Mouse (Mus musculus) midbrain, embryonic 10.5 days (tissue): ENCODE measurements around the gene Zrsr2. TPM values are rescaled to one million over a fixed set of nuclear protein-coding genes. Genes with fewer than 3 reads are reported as not detected.

ENCODE experiments used
- DNase-seq: peaks from one replicate; pipeline ENCODE4 v3.0.0-alpha.2; 2017; ENCODE audit warnings: low spot score
- H3K27ac ChIP-seq: fragments of 300-500 bp; sonication (generic); replicated peaks from 2 replicates; pipeline ENCODE4 v1.5.1; 2016; ENCODE audit warnings: mild to moderate bottlenecking
- H3K27me3 ChIP-seq: fragments of 300-500 bp; sonication (generic); 2 replicates; pipeline ENCODE4 v1.6.1; 2016; ENCODE audit warnings: low read depth, mild to moderate bottlenecking; ENCODE audit not compliant: poor library complexity, severe bottlenecking
- H3K36me3 ChIP-seq: fragments of 300-500 bp; sonication (generic); 2 replicates; pipeline ENCODE4 v1.6.1; 2016; ENCODE audit warnings: mild to moderate bottlenecking, moderate library complexity
- H3K4me1 ChIP-seq: fragments of 300-500 bp; sonication (generic); 2 replicates; pipeline ENCODE4 v1.6.1; 2016
- H3K4me3 ChIP-seq: fragments of 300-500 bp; sonication (generic); 2 replicates; pipeline ENCODE4 v1.5.1; 2016; ENCODE audit warnings: mild to moderate bottlenecking, moderate library complexity
- H3K9me3 ChIP-seq: fragments of 300-500 bp; sonication (generic); replicated peaks from 2 replicates; pipeline ENCODE4 v1.6.1; 2016; ENCODE audit warnings: mild to moderate bottlenecking
- WGBS: fragments of 180-500 bp; shearing (Covaris S2); methylation state at CpG from one replicate; pipeline ENCODE4 v1.1.7; 2016; 5-methylcytosine and 5-hydroxymethylcytosine counted together
- polyA plus RNA-seq: library from polyadenylated mRNA; unstranded; fragments of >200 nt; fragmentation: Nextera tagmentation; extraction: Ambion mirVana; gene quantifications from 2 replicates; pipeline ENCODE4 v1.2.1, GENCODE M21; 2016

Zrsr2 gene
- polyA plus RNA-seq: 62.6 and 64.4 TPM in 2 replicates

- peak; percentile 82 for DNase-seq
- Histone ChIP-seq H3K36me3 (peaks cover 33% of the 10 kb centered on the region), H3K4me3 (peak within 1 kb of the TSS; percentile 71), H3K27ac (peak within 1 kb of the TSS; percentile 94), H3K9me3 (0 out of 2 replicates have a peak, but pooled peaks cover 8% of the 10 kb centered on the region), H3K4me1 (0 out of 2 replicates have a peak, but pooled peaks cover 4% of the 10 kb centered on the region), H3K27me3 (peaks cover 92% of the 10 kb centered on the region)
- WGBS: 19% methylated on average over 29 of the region's 29 CpGs
Observed at GRCm38 (mm10) chrX:163958467-163958875, at the start of gene Zrsr2. Gene Zrsr2, minus strand, starts transcription at chrX:163958661.

- H3K27me3 ChIP-seq: peaks cover 76% of the 10 kb centered on the region
- no peak overlapping the region for H3K4me3 ChIP-seq
- no peaks in the 10 kb centered on the region for H3K9me3 ChIP-seq
- WGBS: 42% methylated on average over 2 of the region's 2 CpGs
- no peak overlapping the region for H3K27ac ChIP-seq
- no peak for DNase-seq
- H3K36me3 ChIP-seq: no peaks in the 10 kb centered on the region
- no peaks in the 10 kb centered on the region for H3K4me1 ChIP-seq
Observed at GRCm38 (mm10) chrX:164004809-164005208, 46.3 kb upstream of the Zrsr2 start.

- H3K27ac ChIP-seq: no peak overlapping the region
- peaks cover 80% of the 10 kb centered on the region for H3K27me3 ChIP-seq
- no peak overlapping the region for H3K4me3 ChIP-seq
- no peaks in the 10 kb centered on the region for H3K9me3 ChIP-seq
- no peak for DNase-seq
- 90% methylated on average over 1 of the region's 1 CpGs for WGBS
- H3K36me3 ChIP-seq: no peaks in the 10 kb centered on the region
- H3K4me1 ChIP-seq: no peaks in the 10 kb centered on the region
Observed at GRCm38 (mm10) chrX:163999848-164000247, 41.4 kb upstream of the Zrsr2 start.

- no peak for DNase-seq
- Histone ChIP-seq H3K27ac (no peak overlapping the region), H3K9me3 (no peaks in the 10 kb centered on the region), H3K4me3 (no peak overlapping the region), H3K4me1 (no peaks in the 10 kb centered on the region), H3K27me3 (peaks cover 82% of the 10 kb centered on the region), H3K36me3 (no peaks in the 10 kb centered on the region)
- 91% methylated on average over 3 of the region's 3 CpGs for WGBS
Observed at GRCm38 (mm10) chrX:163996754-163997153, 38.3 kb upstream of the Zrsr2 start.

- H3K27me3 ChIP-seq: peaks cover 59% of the 10 kb centered on the region
Observed at GRCm38 (mm10) chrX:163987718-163988374, 29.4 kb upstream of the Zrsr2 start.

GRCm38 (mm10) chrX:163982129-163982528 lies 23.7 kb upstream of the Zrsr2 start:
- no peak for DNase-seq
- H3K36me3 ChIP-seq: no peaks in the 10 kb centered on the region
- no peak overlapping the region for H3K27ac ChIP-seq
- peaks cover 63% of the 10 kb centered on the region for H3K27me3 ChIP-seq
- no peak overlapping the region for H3K4me3 ChIP-seq
- no peaks in the 10 kb centered on the region for H3K4me1 ChIP-seq
- no peaks in the 10 kb centered on the region for H3K9me3 ChIP-seq
- WGBS: 89% methylated on average over 6 of the region's 6 CpGs

More at GRCm38 (mm10) chrX:163987718-163988374, 29.4 kb upstream of the Zrsr2 start:
- Histone ChIP-seq H3K4me1 (no peaks in the 10 kb centered on the region), H3K9me3 (no peaks in the 10 kb centered on the region), H3K27ac (no peak overlapping the region), H3K4me3 (no peak overlapping the region), H3K36me3 (no peaks in the 10 kb centered on the region)
- DNase-seq: no peak
- WGBS: 71% methylated on average over 3 of the region's 3 CpGs

- Histone ChIP-seq H3K4me1 (no peaks in the 10 kb centered on the region), H3K9me3 (no peaks in the 10 kb centered on the region), H3K27ac (no peak overlapping the region), H3K27me3 (peaks cover 62% of the 10 kb centered on the region), H3K4me3 (no peak overlapping the region), H3K36me3 (no peaks in the 10 kb centered on the region)
- WGBS: 49% methylated on average over 4 of the region's 4 CpGs
- no peak for DNase-seq
Observed at GRCm38 (mm10) chrX:163981500-163981899, 23.0 kb upstream of the Zrsr2 start.

GRCm38 (mm10) chrX:163981092-163981491 lies 22.6 kb upstream of the Zrsr2 start:
- DNase-seq: no peak
- no peak overlapping the region for H3K27ac ChIP-seq
- H3K9me3 ChIP-seq: no peaks in the 10 kb centered on the region
- WGBS: 90% methylated on average over 1 of the region's 1 CpGs
- H3K36me3 ChIP-seq: no peaks in the 10 kb centered on the region
- H3K27me3 ChIP-seq: peaks cover 65% of the 10 kb centered on the region
- H3K4me1 ChIP-seq: no peaks in the 10 kb centered on the region
- H3K4me3 ChIP-seq: no peak overlapping the region

GRCm38 (mm10) chrX:163957803-163958466 lies 526 bp downstream of the Zrsr2 start:
- H3K4me1 ChIP-seq: 0 out of 2 replicates have a peak, but pooled peaks cover 4% of the 10 kb centered on the region
- H3K4me3 ChIP-seq: peak overlapping the region; percentile 71
- WGBS: 17% methylated on average over 55 of the region's 67 CpGs
- H3K9me3 ChIP-seq: 0 out of 2 replicates have a peak, but pooled peaks cover 8% of the 10 kb centered on the region
- H3K27ac ChIP-seq: peak overlapping the region; percentile 94
- H3K27me3 ChIP-seq: peaks cover 92% of the 10 kb centered on the region
- peak; percentile 73 for DNase-seq
- H3K36me3 ChIP-seq: peaks cover 38% of the 10 kb centered on the region

GRCm38 (mm10) chrX:163957381-163957780 lies 1.1 kb downstream of the Zrsr2 start:
- 36% methylated on average over 12 of the region's 12 CpGs for WGBS

GRCm38 (mm10) chrX:163951618-163952017 lies 6.8 kb downstream of the Zrsr2 start:
- H3K27me3 ChIP-seq: peaks cover 75% of the 10 kb centered on the region
- WGBS: 89% methylated on average over 1 of the region's 1 CpGs
- no peaks in the 10 kb centered on the region for H3K4me1 ChIP-seq
- H3K27ac ChIP-seq: no peak overlapping the region
- H3K9me3 ChIP-seq: no peaks in the 10 kb centered on the region
- DNase-seq: no peak
- no peak overlapping the region for H3K4me3 ChIP-seq
- H3K36me3 ChIP-seq: peaks cover 93% of the 10 kb centered on the region

More at GRCm38 (mm10) chrX:163957381-163957780, 1.1 kb downstream of the Zrsr2 start:
- H3K36me3 ChIP-seq: peaks cover 43% of the 10 kb centered on the region
- no peak for DNase-seq
- peaks cover 92% of the 10 kb centered on the region for H3K27me3 ChIP-seq
- 0 out of 2 replicates have a peak, but pooled peaks cover 8% of the 10 kb centered on the region for H3K9me3 ChIP-seq
- H3K27ac ChIP-seq: peak overlapping the region; percentile 94
- H3K4me1 ChIP-seq: 0 out of 2 replicates have a peak, but pooled peaks cover 4% of the 10 kb centered on the region
- peak overlapping the region; percentile 71 for H3K4me3 ChIP-seq

- Histone ChIP-seq H3K4me1 (no peaks in the 10 kb centered on the region), H3K36me3 (peaks cover 85% of the 10 kb centered on the region), H3K9me3 (no peaks in the 10 kb centered on the region), H3K4me3 (no peak overlapping the region), H3K27ac (no peak overlapping the region), H3K27me3 (peaks cover 77% of the 10 kb centered on the region)
- DNase-seq: no peak
- WGBS: 89% methylated on average over 3 of the region's 3 CpGs
Observed at GRCm38 (mm10) chrX:163944381-163944780, 14.1 kb downstream of the Zrsr2 start.

GRCm38 (mm10) chrX:163938587-163938986 lies 19.9 kb downstream of the Zrsr2 start:
- Histone ChIP-seq H3K36me3 (peaks cover 60% of the 10 kb centered on the region), H3K9me3 (no peaks in the 10 kb centered on the region), H3K4me1 (no peaks in the 10 kb centered on the region), H3K27ac (no peak overlapping the region), H3K4me3 (no peak overlapping the region), H3K27me3 (peaks cover 80% of the 10 kb centered on the region)
- 88% methylated on average over 6 of the region's 6 CpGs for WGBS
- DNase-seq: no peak
